Mouse (Mus musculus): ENCODE data around the gene Lsm7.

GRCm38 (mm10) chr10:80832818-80833217, 22.2 kb downstream of the Lsm7 start:
- TF ChIP-seq CTCF (IDR thresholded peaks at IDR 0.05) (no peak), EP300 (IDR thresholded peaks at IDR 0.05) (no peak)
